Mouse (Mus musculus): Measurements from ENCODE around the gene Pak3. TPM values are rescaled to one million over a fixed set of nuclear protein-coding genes. Genes with fewer than 3 reads are reported as not detected.

Pak3 gene
- polyA plus RNA-seq, 1 experiment from 2014 or later: 58.9 TPM

DNA sequence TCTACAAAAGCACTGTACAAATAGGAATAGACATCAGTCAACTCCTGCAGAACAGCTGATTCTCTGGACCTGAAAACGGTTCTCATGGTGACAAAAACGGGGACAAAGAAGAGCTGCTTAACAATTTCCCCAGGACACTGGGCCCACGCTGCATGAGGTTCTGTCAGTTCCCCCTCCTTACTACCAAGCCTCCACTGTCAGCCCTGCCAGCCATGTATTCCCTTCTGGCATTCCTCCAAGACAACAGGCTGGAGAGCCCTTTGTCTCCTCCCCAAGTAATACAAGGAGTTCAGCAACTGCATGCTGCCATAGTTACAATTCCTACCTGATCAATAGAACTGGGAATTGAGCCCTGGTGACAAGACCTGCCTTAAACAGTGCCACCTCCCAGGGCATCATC is 15.2 kb downstream of the Pak3 start:
- ATAC-seq (ENCODE audit: low FRiP score): no peak
- no peaks in the 10 kb centered on the region for H3K27me3 ChIP-seq (ENCODE audit: control insufficient read depth, insufficient read depth, low read length)
- no peak overlapping the region for H3K27ac ChIP-seq (ENCODE audit: low read depth, low read length)
- H3K9me3 ChIP-seq (ENCODE audit: control insufficient read depth, low read length): no peaks in the 10 kb centered on the region
- no peak for DNase-seq (ENCODE audit: low spot score)
- H3K4me1 ChIP-seq (replicated peaks; ENCODE audit: control insufficient read depth, insufficient read depth, low read length): no peaks in the 10 kb centered on the region
- no peak overlapping the region for H3K4me2 ChIP-seq (replicated peaks; ENCODE audit: low read depth, low read length)
- H3K9ac ChIP-seq (ENCODE audit: low read depth, low read length): no peak overlapping the region
- no peak overlapping the region for H3K4me3 ChIP-seq (ENCODE audit: low read depth, low read length)
- WGBS: 74% methylated on average over 3 of the region's 3 CpGs
- no peaks in the 10 kb centered on the region for H3K36me3 ChIP-seq (ENCODE audit: control insufficient read depth, insufficient read depth, low read length)

DNA sequence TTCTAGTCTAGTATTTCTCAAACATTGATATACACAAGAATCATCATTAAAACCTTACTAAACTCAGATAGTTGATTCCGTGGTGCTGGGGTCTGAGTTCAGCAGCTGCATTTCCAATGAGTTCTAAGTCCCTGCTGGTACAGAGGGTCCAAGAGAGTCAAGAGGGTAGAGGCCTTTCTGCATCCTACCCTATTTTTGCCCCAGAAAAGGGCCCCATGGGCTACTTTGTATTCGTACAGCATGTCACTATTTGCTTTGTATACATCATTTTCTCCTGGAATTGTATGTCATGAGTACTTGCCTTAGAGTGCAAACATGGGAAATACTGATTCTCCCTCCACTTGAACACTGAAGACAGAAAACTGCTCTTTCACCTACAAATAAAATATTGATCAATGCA is 24.4 kb downstream of the Pak3 start:
- peak; percentile 46 for ATAC-seq (ENCODE audit: low FRiP score)
- no peaks in the 10 kb centered on the region for H3K36me3 ChIP-seq (ENCODE audit: control insufficient read depth, insufficient read depth, low read length)
- peak; percentile 25 for DNase-seq (ENCODE audit: low spot score)
- H3K9ac ChIP-seq (ENCODE audit: low read depth, low read length): no peak overlapping the region
- H3K4me1 ChIP-seq (replicated peaks; ENCODE audit: control insufficient read depth, insufficient read depth, low read length): no peaks in the 10 kb centered on the region
- H3K27ac ChIP-seq (ENCODE audit: low read depth, low read length): peak overlapping the region; percentile 74; the same call in 1 of the 2 replicates
- no peak overlapping the region for H3K4me3 ChIP-seq (ENCODE audit: low read depth, low read length)
- H3K4me2 ChIP-seq (replicated peaks; ENCODE audit: low read depth, low read length): no peak overlapping the region
- 41% methylated on average over 2 of the region's 2 CpGs for WGBS
- no peaks in the 10 kb centered on the region; the same call in 1 of the 2 replicates for H3K27me3 ChIP-seq (ENCODE audit: control insufficient read depth, insufficient read depth, low read length)
- no peaks in the 10 kb centered on the region for H3K9me3 ChIP-seq (ENCODE audit: control insufficient read depth, low read length)

DNA sequence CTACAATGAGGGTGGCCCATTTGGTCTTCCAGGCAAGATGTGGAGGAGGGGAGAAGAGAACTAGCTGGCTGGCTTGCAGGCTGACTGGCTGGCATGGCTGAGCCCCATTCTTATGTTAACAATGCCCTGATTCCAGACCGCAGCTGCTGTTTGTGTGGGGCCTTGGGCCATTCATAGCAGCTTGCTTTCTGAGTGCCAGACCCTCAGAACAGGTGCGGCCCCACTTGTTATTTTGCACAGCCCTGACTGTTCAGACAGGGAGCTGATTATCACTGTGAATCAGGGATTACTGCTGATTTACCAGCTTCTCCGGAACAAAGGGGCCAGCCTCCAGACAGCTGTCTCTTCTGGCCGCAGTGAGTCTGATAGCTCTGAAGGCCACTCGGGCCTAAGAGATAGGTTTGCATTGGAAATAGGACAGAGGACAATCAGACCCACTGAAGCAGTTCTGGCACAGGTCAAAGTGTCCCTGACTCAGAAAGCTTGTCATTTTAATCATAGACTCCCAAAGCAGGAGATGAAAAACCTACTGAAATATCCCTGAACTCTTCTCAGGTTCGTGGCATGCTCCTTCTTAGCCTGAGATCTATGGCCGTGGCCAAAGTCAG is 24.9 kb downstream of the Pak3 start:
- Histone ChIP-seq H3K27ac (ENCODE audit: low read depth, low read length) (peak overlapping the region; percentile 74), H3K4me2 (replicated peaks; ENCODE audit: low read depth, low read length) (no peak overlapping the region), H3K9me3 (ENCODE audit: control insufficient read depth, low read length) (no peaks in the 10 kb centered on the region), H3K36me3 (ENCODE audit: control insufficient read depth, insufficient read depth, low read length) (no peaks in the 10 kb centered on the region), H3K4me3 (ENCODE audit: low read depth, low read length) (no peak overlapping the region), H3K9ac (ENCODE audit: low read depth, low read length) (no peak overlapping the region), H3K4me1 (replicated peaks; ENCODE audit: control insufficient read depth, insufficient read depth, low read length) (no peaks in the 10 kb centered on the region), H3K27me3 (ENCODE audit: control insufficient read depth, insufficient read depth, low read length) (no peaks in the 10 kb centered on the region; the same call in 1 of the 2 replicates)
- DNase-seq (ENCODE audit: low spot score) (peak; percentile 63), ATAC-seq (ENCODE audit: low FRiP score) (peak; percentile 97)
- WGBS: 34% methylated on average over 7 of the region's 7 CpGs

DNA sequence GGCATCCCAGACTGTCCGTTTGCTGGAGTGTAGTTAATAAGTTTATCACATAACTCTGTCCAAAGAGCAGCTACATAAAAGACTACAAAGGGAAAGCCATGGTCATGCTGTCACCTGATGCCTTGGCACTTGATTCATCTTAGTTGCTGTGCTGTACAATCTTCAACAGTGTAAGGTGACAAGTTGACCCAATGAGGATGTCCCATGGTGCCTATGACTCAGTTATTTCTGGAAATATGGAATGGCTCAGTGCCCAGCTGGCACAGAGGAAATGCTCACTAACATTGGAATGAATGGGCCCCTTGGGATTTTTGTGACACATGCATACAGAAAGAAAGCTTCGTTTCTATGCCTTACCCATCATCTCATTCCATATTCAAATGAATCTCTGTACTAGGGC is 55.3 kb downstream of the Pak3 start:
- H3K27me3 ChIP-seq (ENCODE audit: control insufficient read depth, insufficient read depth, low read length): no peaks in the 10 kb centered on the region

DNA sequence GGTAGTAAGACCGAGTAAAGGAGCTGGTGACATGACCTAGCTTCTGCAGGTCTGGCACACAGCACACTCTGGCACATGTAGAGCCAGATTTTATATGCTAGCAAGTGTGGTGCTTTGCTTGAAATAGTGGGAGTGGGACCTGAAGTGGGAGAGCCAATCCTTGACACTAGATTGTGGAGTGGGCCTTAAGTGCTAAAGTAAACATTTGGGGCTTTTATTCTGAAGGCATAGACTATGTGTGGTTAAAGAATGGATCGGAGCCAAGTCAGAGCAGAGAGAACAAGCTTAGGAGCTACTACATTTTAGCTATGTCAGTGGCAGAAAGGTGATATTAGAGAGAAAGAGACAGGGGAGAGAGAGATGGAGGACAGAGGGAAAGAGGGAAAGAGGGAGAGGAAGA is 61.5 kb downstream of the Pak3 start:
- ATAC-seq (ENCODE audit: low FRiP score) (no peak), DNase-seq (ENCODE audit: low spot score) (no peak)
- 87% methylated on average over 2 of the region's 2 CpGs for WGBS

More for the DNA sequence above, 55.3 kb downstream of the Pak3 start:
- 59% methylated on average over 2 of the region's 2 CpGs for WGBS
- ATAC-seq (ENCODE audit: low FRiP score): no peak
- H3K27ac ChIP-seq (ENCODE audit: low read depth, low read length): no peak overlapping the region
- no peaks in the 10 kb centered on the region for H3K36me3 ChIP-seq (ENCODE audit: control insufficient read depth, insufficient read depth, low read length)
- no peaks in the 10 kb centered on the region for H3K9me3 ChIP-seq (ENCODE audit: control insufficient read depth, low read length)
- no peak for DNase-seq (ENCODE audit: low spot score)
- H3K4me2 ChIP-seq (replicated peaks; ENCODE audit: low read depth, low read length): no peak overlapping the region
- H3K4me3 ChIP-seq (ENCODE audit: low read depth, low read length): no peak overlapping the region
- no peaks in the 10 kb centered on the region for H3K4me1 ChIP-seq (replicated peaks; ENCODE audit: control insufficient read depth, insufficient read depth, low read length)
- no peak overlapping the region for H3K9ac ChIP-seq (ENCODE audit: low read depth, low read length)

DNA sequence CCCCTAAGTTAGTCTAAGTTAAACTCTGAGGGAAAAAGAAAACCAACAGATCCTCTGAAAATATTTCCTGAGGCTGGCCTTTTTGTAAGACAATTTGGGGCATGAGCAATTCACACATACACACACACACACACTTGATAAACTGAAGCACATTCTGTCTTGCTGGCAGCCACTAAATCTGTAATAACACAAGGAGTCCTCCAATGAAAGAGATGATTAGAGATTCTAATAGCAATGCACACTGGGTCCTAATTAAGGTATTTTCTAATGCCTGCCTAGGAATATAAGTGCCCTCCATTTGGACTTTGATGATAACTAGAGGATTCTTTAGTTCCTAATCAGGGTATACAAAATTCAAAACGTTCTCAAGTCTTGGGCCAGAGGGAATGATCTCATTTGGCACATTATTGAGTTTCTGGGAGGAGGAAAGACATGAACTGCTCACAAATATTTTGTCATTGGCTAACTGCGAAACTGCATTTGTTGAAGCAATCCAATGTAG is 62.1 kb downstream of the Pak3 start:
- Histone ChIP-seq H3K4me3 (ENCODE audit: low read depth, low read length) (no peak overlapping the region), H3K9me3 (ENCODE audit: control insufficient read depth, low read length) (no peaks in the 10 kb centered on the region), H3K27me3 (ENCODE audit: control insufficient read depth, insufficient read depth, low read length) (no peaks in the 10 kb centered on the region), H3K36me3 (ENCODE audit: control insufficient read depth, insufficient read depth, low read length) (no peaks in the 10 kb centered on the region), H3K4me1 (replicated peaks; ENCODE audit: control insufficient read depth, insufficient read depth, low read length) (no peaks in the 10 kb centered on the region), H3K9ac (ENCODE audit: low read depth, low read length) (no peak overlapping the region), H3K27ac (ENCODE audit: low read depth, low read length) (no peak overlapping the region), H3K4me2 (replicated peaks; ENCODE audit: low read depth, low read length) (no peak overlapping the region)
- WGBS: 71% methylated on average over 2 of the region's 2 CpGs
- DNase-seq (ENCODE audit: low spot score) (no peak), ATAC-seq (ENCODE audit: low FRiP score) (no peak)

More for the DNA sequence above, 61.5 kb downstream of the Pak3 start:
- no peaks in the 10 kb centered on the region for H3K27me3 ChIP-seq (ENCODE audit: control insufficient read depth, insufficient read depth, low read length)
- H3K36me3 ChIP-seq (ENCODE audit: control insufficient read depth, insufficient read depth, low read length): no peaks in the 10 kb centered on the region
- H3K9ac ChIP-seq (ENCODE audit: low read depth, low read length): no peak overlapping the region
- H3K27ac ChIP-seq (ENCODE audit: low read depth, low read length): no peak overlapping the region
- H3K4me3 ChIP-seq (ENCODE audit: low read depth, low read length): no peak overlapping the region
- H3K4me2 ChIP-seq (replicated peaks; ENCODE audit: low read depth, low read length): no peak overlapping the region
- H3K9me3 ChIP-seq (ENCODE audit: control insufficient read depth, low read length): no peaks in the 10 kb centered on the region
- no peaks in the 10 kb centered on the region for H3K4me1 ChIP-seq (replicated peaks; ENCODE audit: control insufficient read depth, insufficient read depth, low read length)

DNA sequence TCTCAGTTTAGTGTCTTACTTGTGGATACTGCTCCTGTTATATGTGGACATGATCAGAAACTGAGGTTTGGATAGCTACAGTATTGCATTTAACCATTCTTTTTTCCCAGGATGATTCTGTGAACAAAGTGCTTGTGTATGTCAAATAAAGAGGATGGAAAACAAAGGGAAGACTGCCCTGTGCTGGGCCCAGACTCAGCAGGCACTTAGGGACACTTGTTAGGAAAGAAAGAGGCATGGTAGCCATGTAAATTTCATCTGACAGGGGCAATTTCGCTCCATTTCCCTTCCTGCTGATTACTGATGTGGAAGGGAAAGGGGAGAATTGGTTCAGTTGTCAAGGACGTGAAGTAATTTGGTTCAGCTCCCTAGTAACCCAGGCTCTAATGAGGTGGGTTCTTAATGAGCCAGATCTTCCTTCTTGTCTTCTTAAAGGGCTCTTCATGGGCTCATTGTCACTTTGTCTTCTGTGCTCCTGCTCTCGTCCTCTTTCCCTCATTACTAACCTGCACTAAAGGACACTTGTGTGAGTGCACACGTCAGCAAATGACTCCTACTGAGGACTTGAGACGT is 88.6 kb downstream of the Pak3 start:
- no peaks in the 10 kb centered on the region for H3K27me3 ChIP-seq (ENCODE audit: control insufficient read depth, insufficient read depth, low read length)
- ATAC-seq (ENCODE audit: low FRiP score) (no peak), DNase-seq (ENCODE audit: low spot score) (no peak)
- no peaks in the 10 kb centered on the region for H3K36me3 ChIP-seq (ENCODE audit: control insufficient read depth, insufficient read depth, low read length)
- 52% methylated on average over 5 of the region's 5 CpGs for WGBS
- no peak overlapping the region for H3K4me3 ChIP-seq (ENCODE audit: low read depth, low read length)
- no peaks in the 10 kb centered on the region for H3K4me1 ChIP-seq (replicated peaks; ENCODE audit: control insufficient read depth, insufficient read depth, low read length)
- H3K9ac ChIP-seq (ENCODE audit: low read depth, low read length): no peak overlapping the region
- H3K9me3 ChIP-seq (ENCODE audit: control insufficient read depth, low read length): no peaks in the 10 kb centered on the region
- no peak overlapping the region for H3K27ac ChIP-seq (ENCODE audit: low read depth, low read length)
- no peak overlapping the region for H3K4me2 ChIP-seq (replicated peaks; ENCODE audit: low read depth, low read length)

DNA sequence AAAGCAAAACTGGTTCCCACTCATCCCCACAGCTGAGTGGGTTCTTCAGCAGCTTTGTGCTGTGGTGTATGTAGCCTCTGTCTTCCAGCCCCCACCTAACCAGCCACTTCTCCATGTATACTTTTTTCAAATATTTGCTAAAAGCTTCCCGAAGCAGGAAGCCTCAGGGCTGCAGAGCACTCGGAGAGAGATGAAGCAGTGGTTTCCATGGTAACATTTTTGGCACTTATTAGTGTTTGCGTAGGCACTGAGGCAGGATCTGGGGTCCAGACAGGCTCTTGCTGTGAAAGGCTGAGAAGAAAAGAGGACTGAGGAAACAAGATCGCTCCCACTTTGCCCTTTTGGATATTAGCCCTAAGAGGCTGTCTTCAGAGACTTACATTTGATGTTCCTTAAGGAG is 100.3 kb downstream of the Pak3 start:
- WGBS: 28% methylated on average over 4 of the region's 4 CpGs
- Histone ChIP-seq H3K4me1 (replicated peaks; ENCODE audit: control insufficient read depth, insufficient read depth, low read length) (no peaks in the 10 kb centered on the region), H3K36me3 (ENCODE audit: control insufficient read depth, insufficient read depth, low read length) (no peaks in the 10 kb centered on the region), H3K9me3 (ENCODE audit: control insufficient read depth, low read length) (no peaks in the 10 kb centered on the region), H3K9ac (ENCODE audit: low read depth, low read length) (no peak overlapping the region), H3K27ac (ENCODE audit: low read depth, low read length) (no peak overlapping the region), H3K27me3 (ENCODE audit: control insufficient read depth, insufficient read depth, low read length) (no peaks in the 10 kb centered on the region), H3K4me2 (replicated peaks; ENCODE audit: low read depth, low read length) (no peak overlapping the region), H3K4me3 (ENCODE audit: low read depth, low read length) (no peak overlapping the region)
- ATAC-seq (ENCODE audit: low FRiP score) (no peak), DNase-seq (ENCODE audit: low spot score) (peak; percentile 1)

DNA sequence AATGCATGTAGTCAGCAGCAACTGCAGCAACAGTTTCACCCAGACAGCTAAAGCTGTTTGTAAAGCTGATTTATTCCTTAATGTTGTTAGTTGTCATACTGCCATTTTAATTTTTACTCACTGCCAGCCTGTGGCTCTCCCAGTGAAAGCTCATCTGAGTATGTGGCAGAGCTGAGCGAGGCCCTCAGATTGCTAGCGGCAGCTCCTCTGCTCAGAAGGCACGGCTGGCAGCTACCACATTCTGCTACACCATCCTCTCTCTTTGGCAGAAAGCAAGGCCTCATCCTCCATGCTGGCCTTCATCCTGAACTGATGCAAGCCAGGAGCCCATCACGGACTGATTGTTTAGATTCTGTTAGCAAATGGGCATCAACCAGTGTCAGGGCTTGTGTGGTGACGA is 109.4 kb downstream of the Pak3 start:
- 84% methylated on average over 5 of the region's 5 CpGs for WGBS
- no peaks in the 10 kb centered on the region for H3K9me3 ChIP-seq (ENCODE audit: control insufficient read depth, low read length)
- no peak overlapping the region for H3K9ac ChIP-seq (ENCODE audit: low read depth, low read length)
- DNase-seq (ENCODE audit: low spot score): no peak
- H3K4me2 ChIP-seq (replicated peaks; ENCODE audit: low read depth, low read length): no peak overlapping the region
- no peak for ATAC-seq (ENCODE audit: low FRiP score)
- no peaks in the 10 kb centered on the region for H3K4me1 ChIP-seq (replicated peaks; ENCODE audit: control insufficient read depth, insufficient read depth, low read length)
- no peak overlapping the region for H3K4me3 ChIP-seq (ENCODE audit: low read depth, low read length)
- H3K27me3 ChIP-seq (ENCODE audit: control insufficient read depth, insufficient read depth, low read length): no peaks in the 10 kb centered on the region; the same call in 1 of the 2 replicates
- no peak overlapping the region for H3K27ac ChIP-seq (ENCODE audit: low read depth, low read length)
- no peaks in the 10 kb centered on the region for H3K36me3 ChIP-seq (ENCODE audit: control insufficient read depth, insufficient read depth, low read length)

Measured in hindbrain, embryonic 11.5 days (tissue).